Mouse (Mus musculus) layer of hippocampus, postnatal 10 days (tissue): ENCODE data around the gene Ccdc3. TPM values are rescaled to one million over a fixed set of nuclear protein-coding genes. Genes with fewer than 3 reads are reported as not detected.

ENCODE experiments used
- DNase-seq, 2 experiments: peaks; one replicate each; pipeline ENCODE4 v3.0.0; 2021; ENCODE audit warnings: low spot score in 2 of 2
- total RNA-seq, 2 experiments: library from RNA; stranded (reverse); gene quantifications; 2 replicates each; pipeline ENCODE4 v1.2.3; 2021

The Ccdc3 gene
- total RNA-seq, 2 experiments from 2014 or later = 9.8 to 10.5 TPM

DNA sequence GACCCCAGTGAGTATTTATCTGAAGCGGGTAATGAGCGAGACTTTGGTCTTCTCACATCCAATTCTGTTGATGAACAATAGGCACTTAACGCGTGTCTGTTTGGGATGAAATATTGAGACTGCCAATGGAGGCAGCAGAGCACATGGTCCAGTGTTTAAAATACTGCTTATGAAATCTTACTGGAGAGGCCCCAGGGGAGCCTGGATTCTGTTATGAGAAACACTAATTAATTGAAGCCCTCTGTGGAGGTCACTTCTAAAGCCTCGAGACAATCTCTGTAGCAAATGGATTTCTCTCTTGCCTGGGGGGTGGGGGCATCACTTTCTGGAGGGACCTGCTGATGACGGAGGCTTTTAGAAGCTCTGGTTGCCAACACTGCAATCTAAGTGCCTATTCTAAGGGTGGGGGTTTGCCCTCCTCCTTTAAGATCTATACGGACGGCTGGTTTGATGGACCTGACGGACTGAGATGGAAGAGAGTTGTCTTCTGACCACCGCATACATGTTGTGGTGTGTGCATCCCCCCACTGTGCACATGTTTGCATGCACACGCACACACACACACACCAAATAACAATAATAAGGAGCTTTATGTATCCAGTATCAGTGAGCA is 22.8 kb downstream of the Ccdc3 start:
- DNase-seq = no peak

DNA sequence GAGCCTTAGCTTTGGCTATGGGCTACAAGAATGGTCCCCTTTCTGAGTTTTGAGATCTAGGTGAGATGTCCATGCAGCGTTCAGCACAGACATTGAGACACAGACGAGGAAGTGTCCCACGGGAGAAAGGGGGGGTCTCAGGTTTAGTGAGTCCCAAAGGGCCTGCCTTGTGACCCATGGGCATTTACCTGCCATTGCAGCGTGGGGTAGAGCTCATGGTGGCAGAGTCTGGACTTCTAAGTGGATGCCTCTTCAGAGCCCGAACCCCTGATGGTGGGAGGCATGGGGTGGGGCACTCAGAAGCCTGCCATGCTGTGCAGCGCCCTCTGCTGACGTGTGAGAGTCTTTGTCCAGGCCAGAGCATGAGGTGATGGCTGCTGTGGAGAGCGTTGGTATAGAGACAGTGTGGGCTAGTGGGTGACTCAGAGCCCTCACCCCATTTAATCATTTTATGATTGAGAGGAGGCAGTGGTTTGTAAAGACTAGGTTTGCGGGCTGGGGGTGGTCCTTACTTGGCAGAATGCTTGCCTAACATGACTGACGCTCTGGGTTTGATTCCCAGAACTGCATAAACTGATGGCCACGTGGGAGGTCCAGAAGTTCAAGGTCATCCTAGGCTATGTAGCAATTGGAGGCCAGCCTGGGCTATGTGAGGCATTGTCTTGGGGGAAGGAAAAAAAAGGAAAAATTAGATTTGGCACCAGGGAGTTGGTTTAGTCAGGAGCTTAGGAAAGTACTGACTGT is 23.6 kb downstream of the Ccdc3 start:
- DNase-seq = no peak

- DNase-seq = no peak
Measured at GRCm38 (mm10) chr2:5161908-5162674, 24.5 kb downstream of the Ccdc3 start.

DNA sequence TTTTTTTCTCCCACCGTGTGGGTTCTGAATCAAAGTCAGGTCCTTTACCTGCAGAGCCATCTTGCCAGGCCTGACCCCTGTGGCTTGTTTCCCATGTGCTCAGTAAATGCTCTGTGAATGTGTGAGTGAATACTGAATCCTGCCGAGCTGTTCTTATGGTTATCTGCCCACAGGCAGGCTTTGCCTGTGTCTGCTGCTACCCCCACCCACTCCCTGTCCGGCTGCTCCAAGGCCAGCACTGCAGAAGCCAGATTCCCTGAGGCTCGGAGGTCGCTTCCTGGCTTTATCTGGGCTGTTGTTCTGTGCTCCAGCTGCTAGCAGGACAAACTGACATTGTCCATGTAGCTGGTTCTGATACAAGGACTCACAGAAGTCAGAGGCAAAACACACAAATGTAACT is 25.2 kb downstream of the Ccdc3 start:
- DNase-seq = no peak

DNA sequence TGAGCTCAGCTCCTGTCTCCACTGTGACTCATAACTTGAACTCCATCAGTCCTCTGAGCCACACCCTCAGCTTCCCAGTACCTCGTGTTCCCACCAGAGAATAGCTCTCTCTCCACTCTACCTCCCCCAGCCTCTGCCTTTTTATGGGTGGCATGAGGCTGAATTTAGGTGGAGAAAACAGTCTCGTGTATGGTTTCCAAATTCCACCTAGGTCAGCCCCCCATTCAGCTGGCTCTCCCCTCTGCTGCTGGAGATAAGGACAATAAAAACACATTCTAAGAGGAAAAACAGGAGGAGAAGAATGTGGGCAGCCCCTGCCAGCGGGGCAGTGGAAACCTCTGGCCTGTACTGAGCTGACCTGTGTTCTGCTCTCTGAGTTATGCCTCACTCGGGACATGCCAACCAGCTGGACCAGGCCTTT is 28.4 kb downstream of the Ccdc3 start:
- no peak for DNase-seq

- no peak for DNase-seq
Measured at GRCm38 (mm10) chr2:5166796-5167195, 29.2 kb downstream of the Ccdc3 start.

GRCm38 (mm10) chr2:5170815-5171214 is 33.2 kb downstream of the Ccdc3 start:
- no peak for DNase-seq

DNA sequence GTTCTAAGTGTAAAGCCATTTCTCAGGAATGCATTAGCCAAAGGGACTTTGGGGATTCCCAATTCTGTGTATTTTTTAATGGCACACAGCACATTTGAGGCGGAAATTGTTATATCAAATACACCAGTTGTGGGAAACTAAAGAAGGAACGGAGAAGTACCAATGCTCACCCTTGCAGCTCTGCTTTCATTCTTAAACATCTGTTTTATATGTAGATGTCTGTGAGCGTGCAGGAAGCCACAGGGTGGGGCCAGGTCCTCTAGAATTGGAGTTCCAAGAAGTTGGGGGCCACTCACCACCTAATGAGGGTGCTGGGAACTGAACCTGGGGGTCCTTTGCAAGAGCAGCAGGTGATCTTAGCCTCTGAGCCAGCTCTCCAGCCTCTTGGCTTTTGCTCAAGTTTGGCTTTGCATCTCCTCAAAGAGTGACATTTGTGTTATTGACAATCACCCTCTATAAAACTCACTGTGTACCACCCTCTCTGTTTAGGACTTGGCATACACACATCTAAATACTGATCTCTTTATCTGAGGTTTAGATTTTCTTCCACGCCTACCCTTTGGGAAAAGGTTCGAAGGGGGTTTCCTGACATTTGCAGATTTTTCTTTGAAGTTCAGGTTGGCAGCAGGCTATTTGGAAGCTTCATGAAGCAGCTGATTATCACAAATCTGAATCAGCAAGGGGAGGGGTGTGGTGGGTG is 33.9 kb downstream of the Ccdc3 start:
- no peak for DNase-seq

GRCm38 (mm10) chr2:5172773-5173172 is 35.2 kb downstream of the Ccdc3 start:
- no peak for DNase-seq

- DNase-seq = no peak
Measured at GRCm38 (mm10) chr2:5174716-5175115, 37.1 kb downstream of the Ccdc3 start.

- no peak for DNase-seq
Measured at GRCm38 (mm10) chr2:5181462-5182443, 44.2 kb downstream of the Ccdc3 start.

- no peak for DNase-seq
Measured at GRCm38 (mm10) chr2:5184166-5184565, 46.6 kb downstream of the Ccdc3 start.

- no peak for DNase-seq
Measured at GRCm38 (mm10) chr2:5185631-5186030, 48.1 kb downstream of the Ccdc3 start.

DNA sequence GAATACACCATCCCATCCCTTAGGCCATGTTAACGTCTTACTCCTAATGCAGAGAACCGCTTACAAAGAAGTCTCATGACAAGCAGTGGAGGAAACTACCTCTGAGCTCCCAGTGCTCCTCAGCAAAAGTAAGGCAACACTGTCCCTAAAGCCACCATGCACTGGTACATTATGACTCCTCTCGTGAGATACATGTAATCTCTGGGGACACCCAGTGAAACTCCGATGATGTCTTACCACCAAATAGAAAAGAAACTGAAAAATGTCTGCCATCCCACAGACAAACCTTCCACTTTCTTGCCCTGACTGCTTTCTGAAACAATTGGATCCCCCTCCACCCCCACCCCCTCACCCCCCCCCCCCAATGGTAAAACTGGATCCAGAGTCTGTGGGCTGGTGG is 54.6 kb downstream of the Ccdc3 start:
- no peak for DNase-seq

DNA sequence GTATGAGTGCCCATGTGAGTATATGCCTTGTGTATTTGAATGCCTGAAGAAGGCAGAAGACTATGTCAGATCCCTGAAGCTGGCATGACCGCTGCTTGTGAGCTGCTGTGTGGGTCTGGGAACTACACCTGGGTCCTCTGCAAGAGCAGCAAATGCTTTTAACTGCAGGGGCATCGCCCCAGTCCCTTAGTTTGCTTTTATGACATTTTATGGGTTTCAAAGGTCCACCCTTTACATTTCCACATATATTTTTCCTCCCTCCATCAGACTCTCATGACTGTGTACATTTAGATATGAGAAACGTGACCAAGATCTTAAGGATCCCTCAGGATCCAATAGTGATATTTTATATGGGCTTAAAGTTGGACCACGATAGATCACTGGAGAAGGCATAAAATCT is 55.5 kb downstream of the Ccdc3 start:
- DNase-seq = no peak

DNA sequence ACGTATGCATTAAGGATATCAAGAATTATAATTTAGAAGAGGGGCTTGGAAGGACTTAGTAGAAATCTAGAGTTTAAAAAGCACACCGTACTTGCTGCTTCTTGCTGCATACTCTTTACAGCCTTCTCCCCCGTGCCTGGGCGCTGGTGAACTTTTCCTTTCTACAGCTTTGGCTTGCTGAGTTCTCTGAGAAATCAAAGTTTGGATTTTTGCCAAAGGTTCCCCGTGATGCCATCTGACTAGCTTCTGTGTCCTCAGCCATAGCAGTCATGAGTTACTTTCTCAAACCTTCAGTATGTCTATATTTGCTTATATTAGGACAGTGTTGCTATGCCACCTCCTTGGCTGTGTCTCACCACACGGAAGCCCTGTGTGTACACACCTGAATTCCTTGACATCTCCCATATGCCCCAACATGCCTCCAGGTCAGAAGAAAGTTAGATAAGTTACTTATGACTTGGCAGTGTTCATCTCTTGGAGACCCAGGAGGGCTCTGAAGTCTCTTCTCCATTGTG is 57.2 kb downstream of the Ccdc3 start:
- DNase-seq = no peak

- DNase-seq = no peak
Measured at GRCm38 (mm10) chr2:5197486-5197885, 59.9 kb downstream of the Ccdc3 start.

- no peak for DNase-seq
Measured at GRCm38 (mm10) chr2:5199289-5199688, 61.7 kb downstream of the Ccdc3 start.

DNA sequence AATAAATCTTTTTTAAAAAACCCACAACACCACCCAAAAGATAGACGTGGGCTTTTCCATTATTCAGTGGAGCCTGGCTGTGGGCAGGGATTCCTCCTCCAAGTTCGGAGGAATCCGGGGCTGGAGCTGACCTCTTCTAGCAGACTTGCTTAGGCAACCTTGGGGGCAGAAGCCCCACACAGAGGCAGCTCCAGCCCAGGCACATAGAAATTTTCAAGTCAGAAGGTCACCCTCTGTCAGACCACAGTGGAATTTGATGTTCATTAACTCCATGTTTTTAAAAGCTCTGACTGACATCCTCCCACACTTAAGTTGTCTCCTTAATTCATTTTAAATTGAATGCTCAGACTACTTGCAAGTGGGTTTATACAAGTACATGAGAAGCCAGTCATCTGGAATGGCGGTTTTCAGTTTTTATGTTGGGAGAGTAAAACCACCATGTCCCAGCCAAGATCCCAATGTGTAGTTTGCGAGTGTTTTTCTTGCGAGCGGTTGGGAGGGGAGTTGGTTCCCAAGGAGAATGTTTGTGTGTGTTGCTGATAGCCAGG is 63.3 kb downstream of the Ccdc3 start:
- no peak for DNase-seq

GRCm38 (mm10) chr2:5203146-5203545 is 65.6 kb downstream of the Ccdc3 start:
- no peak for DNase-seq
